Mouse (Mus musculus) left cerebral cortex, postnatal 14 days (tissue): Measurements from ENCODE around the gene Extl1. TPM values are rescaled to one million over a fixed set of nuclear protein-coding genes. Genes with fewer than 3 reads are reported as not detected.

ENCODE experiments used
- DNase-seq, 2 experiments: peaks; one replicate each; pipeline ENCODE4 v3.0.0; 2021 to 2022; ENCODE audit warnings: low spot score in 2 of 2, mixed read lengths in 1 of 2
- intact Hi-C: fragments of 180-260 bp; cut with DNase I; formaldehyde crosslinking; loops from one replicate; pipeline ENCODE4 v1.15.1; 2025
- total RNA-seq, 2 experiments: library from RNA; stranded (reverse); gene quantifications; 2 replicates each; pipeline ENCODE4 v1.2.3; 2021

Gene Extl1
- total RNA-seq, 2 experiments from 2014 or later, result 52.3 to 53.7 TPM

DNA sequence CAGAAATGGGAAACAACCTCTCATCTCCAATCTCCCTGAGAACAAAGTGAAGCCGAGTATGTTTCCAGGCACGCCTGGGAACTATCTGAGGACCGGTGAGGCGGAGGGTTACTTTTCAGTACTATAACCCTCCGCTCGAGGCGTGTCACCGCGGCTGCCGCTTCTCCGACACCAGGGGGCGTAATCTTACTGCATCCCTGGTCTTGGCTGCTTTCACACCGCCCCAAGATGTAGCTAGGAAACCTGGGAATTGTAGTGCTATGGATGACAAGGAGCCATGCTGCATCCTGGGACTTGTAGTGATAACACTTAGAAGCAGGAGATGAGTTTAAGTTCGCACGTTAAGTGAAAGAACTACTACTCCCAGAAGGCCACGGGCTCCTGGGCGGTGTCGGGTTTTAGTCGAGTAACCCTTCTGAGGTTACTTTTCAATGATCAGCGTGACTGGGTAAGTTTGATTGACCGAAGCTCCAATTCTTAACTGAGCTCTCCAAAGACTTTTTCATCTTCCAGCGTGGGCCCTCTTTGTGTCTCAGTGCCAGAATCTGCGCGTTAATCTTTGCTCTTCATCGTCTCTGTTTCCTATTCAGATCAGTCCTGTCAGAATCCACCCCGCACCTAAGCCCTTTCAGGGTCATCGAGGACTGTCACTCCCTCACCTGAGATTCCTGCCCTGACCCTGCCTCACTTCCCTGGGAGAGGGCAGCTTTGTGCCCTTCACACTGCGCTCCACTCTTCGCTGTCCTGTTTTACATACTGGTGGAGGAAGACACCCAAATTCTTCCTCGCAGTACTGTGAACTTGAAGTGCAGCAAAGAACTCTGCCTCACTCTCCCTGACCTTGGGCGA, 12.6 kb upstream of the Extl1 start, which contains the start of gene Pafah2:
Gene Pafah2 (plus strand): TSS at position 344 of the 849 bp plus-strand sequence.
- DNase-seq, result peak; percentile 96 to 99
- intact Hi-C loops, result loop anchor here (1.0 to 5.0 kb wide), 3 partner anchors 51 to 82 kb away; partner anchors contain the start of gene Stmn1

DNA sequence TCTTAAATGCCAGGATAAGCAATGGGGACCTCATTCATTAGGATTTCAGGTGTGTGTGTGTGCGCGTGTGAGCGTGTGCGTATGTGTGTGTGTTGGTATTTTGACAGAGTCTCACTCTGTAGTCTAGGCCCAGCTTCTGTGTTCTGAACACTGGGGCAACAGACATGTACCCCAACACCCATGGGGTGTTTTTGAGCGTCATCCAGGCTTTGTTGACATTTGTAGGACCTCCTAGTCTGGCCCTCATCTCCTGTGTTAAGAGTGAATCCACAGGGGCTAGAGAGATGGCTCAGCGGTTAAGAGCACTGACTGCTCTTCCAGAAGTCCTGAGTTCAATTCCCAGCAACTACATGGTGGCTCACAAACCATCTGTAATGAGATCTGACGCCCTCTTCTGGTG, 11.5 kb upstream of the Extl1 start:
- intact Hi-C loops, result loop anchor here (1.0 to 5.0 kb wide), 2 partner anchors 52 to 83 kb away; no protein-coding TSS in a partner anchor
- no peak for DNase-seq

DNA sequence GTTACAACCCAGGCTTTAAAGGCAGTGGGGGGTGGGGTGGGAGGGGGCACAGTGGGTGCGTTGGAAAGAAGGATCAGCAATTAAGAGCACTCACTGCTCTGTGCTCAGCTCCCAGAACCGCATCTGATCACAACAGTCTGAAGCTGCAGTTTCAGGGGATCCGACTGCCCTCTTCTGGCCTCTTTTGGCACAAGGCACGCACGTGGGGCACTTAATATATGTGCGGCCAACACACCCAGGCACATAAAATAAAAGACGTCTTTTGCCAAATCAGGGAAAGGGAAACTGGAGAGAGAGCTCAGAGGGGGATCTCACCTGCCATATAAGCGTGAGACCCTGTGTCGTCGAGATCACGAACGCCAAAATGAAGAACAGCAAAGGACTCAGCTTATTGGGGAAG, 9.4 kb upstream of the Extl1 start:
- DNase-seq, result peak in 1 of 2 experiments; percentile 57
- intact Hi-C loops, result no loop called here

DNA sequence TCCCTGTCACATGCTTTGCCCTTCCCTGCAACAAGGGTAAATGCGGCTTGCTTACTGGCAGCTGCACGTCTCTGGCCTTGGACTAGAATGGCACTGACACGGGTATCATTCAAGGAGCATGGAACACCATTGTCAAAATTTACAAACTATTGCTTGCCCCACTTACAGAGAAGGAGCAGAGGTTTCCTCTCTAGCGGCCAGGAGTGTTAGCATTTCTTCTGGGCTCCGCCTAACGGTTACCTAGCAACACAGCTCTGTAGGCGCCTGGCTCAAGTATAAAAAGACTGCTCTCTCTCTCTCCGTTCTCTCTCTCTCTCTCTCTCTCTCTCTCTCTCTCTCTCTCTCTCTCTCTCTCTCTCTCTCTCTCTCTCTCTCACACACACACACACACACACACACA, 8.9 kb upstream of the Extl1 start:
- peak in 1 of 2 experiments; percentile 75 for DNase-seq
- intact Hi-C loops, result no loop called here

DNA sequence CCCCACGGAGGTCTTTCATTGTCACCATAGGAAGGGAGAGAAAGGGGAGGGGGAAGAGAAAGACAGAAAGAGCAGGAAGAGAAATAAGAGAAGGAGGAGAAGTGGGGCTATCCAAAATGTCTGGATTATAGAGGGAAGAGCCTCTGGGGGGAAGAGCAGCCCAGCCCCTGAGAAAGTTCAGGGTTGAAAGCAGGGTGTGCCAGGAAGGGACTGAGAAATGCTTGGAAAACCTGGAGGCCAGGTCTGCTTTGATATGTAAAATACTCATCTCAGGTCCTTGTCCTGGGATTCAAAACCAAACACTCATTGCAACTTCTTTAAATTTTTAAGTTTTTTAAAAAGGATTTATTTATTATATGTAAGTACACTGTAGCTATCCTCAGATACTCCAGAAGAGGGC, 8.0 kb upstream of the Extl1 start:
- DNase-seq, result no peak
- intact Hi-C loops, result no loop called here

DNA sequence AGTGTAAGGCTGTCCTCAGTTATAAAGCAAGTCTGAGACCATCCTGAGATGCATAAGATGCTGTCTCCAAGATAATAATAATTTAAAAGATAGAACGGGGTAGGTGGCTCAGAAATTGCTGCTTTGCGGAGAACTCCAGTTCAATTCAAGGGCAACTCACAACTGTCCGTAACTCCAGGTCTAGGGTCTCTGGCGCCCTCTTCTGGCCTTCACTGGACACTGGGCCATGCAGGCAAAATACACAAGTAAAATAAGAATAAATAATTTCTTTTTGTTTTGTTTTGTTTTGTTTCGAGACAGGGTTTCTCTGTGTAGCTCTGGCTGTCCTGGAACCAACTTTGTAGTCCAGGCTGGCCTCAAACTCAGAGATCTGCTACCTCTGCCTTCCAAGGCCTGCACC, 4.7 kb upstream of the Extl1 start:
- DNase-seq, result peak; percentile 64 to 66
- intact Hi-C loops, result no loop called here

DNA sequence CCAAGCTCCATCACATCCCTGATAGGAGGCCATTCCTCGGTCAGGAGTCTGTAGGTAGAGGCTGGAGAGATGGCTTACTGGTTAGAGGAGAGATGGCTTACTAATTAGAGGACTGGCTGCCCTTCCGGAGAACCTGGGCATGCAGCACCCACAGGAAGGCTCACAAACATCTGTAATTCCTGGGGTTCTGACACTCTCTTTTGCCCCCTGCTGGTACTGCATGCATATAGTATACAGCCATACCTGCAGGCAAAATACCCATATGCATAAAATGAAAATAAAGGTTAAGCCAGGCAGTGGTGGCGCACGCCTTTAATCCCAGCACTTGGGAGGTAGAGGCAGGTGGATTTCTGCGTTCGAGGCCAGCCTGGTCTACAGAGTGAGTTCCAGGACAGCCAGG, 3.6 kb upstream of the Extl1 start:
- intact Hi-C loops, result no loop called here

DNA sequence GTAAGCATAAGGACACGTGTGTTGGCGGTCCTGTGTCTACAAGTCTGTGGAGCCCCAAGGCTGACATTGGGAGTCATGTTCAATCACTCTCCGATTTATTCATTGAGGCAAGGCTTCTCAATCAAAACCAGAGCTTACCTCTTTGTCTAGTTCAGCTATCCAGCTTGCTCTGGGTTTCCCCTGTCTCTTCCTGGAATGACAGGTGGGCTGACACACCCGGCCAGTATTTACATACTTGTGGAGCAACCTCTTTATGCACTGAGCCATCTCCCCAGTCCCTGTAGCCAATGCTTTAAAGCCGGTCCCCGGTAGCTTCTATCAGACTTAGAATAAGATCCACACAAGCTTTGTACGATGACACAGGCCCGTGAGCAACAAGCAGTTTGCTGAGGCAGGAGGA, 4.1 kb downstream of the Extl1 start:
- DNase-seq, result no peak
- intact Hi-C loops, result no loop called here

More for the DNA sequence above, 3.6 kb upstream of the Extl1 start:
- DNase-seq, result no peak

DNA sequence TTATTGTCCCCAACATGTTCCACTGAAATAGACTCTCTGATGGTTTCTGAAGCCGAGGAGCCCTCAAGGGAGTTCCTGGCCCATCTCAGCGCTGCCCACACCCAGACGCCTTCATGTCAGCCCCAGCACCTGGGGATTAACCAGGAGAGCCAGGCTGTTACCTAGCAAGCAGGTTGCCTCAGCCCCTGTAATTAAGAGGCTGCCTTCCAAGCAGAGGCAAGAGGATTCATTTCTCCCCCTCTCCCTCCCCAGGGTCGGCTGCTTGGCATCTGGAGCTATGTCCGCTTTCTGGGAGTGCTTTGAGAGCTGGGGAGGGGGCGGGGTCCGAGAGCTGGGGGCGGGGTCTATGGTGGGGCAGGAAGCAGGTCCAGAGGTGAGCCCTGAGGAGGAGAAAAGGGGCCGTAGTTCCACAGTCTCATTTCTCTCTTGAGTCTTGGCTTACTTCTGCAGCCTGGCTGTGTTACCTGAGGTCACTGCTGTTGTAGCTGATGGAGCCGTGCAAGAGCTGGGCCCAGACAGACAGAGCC, 5.5 kb downstream of the Extl1 start:
- intact Hi-C loops, result no loop called here

DNA sequence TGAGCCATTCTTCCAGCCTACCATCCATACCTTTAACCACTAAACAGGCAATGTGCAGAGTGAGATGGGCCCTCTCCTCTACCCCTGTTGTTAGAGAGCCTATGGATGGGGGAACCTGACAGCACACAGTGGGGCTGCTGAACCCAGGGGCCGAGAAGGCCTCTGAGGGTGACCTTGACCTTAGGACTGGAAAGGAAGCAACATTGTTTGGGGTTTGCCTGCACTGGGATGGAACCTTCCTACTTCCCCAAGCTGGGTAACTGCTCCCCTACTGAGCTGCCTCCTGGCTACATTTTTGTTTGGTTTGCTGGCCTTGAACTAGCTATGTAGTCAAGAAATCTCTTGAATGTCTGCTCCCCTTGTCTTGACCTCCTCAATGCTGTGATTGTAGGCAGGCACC, 9.3 kb downstream of the Extl1 start:
- intact Hi-C loops, result no loop called here

More for the DNA sequence above, 5.5 kb downstream of the Extl1 start:
- no peak for DNase-seq

DNA sequence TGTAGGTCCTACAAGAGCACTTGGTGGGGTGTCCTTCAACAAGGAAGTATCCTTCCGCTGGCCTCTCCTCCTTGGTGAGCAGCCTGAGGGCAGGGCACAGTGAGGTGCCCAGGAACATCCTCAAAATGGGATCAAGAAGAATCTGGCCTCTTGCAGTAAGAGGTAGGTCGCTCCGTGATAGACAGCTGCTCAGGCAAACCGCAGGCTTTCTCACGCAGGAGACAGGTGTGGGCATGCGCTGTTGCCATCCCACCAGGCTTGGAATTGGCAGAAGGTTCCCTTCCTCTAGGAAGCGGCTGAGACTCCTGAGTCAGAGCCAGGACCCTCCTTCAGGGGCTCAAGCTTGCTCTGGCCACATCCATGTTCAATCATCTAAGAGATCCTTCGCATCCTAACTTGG, 10.4 kb downstream of the Extl1 start:
- intact Hi-C loops, result no loop called here
- DNase-seq, result no peak

More for the DNA sequence above, 9.3 kb downstream of the Extl1 start:
- DNase-seq, result no peak

DNA sequence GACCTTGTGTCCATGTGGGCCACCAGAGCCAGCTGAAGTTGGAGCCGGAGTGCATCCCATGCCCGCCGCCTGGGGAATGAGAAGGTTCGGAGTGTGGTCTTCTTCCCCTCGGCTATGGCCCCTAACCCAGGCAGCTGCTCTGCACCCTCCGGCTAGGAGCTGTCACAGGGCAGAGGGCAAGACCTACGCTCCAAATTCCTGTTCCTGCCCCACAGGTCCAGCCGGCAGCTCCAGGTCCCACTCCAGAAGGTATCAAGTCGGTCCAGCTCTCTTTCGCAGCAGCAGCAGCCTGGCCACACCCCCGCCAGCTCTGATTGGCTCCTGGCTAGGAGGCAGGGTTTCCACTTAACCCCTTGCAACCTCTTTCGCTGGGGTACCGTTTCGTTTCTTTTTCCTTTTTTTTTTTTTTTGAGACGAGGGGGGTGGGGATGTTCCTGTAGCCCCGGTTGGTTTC, 11.3 kb downstream of the Extl1 start:
- peak; percentile 85 to 89 for DNase-seq
- intact Hi-C loops, result no loop called here

DNA sequence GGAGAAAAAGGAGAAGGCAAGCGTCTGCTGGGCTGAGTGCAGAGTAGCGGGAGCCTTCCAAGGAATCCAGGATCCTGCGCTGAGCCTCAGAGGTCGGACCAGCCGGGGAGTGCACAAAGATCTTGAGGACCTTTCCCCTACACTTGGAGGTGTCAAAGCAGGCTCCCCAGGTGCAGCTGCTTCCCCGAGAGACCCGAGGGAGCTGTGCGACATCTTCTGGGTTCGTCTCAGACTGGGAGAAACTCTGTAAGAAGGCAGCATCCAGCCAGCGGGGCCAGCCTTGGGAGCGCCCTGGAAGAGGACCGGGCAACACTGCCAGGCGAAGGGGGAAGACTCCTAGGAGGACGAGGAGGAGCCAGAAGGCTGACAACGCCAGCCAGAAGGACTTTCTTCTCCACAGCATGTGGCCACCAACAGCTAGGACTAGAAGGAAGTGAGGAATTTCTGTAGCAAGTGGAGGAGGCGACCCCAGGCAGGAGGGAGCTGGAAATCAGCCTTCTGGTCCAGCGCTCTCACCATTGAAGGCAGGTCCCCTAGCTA, 12.3 kb downstream of the Extl1 start:
- intact Hi-C loops, result no loop called here
- no peak for DNase-seq

DNA sequence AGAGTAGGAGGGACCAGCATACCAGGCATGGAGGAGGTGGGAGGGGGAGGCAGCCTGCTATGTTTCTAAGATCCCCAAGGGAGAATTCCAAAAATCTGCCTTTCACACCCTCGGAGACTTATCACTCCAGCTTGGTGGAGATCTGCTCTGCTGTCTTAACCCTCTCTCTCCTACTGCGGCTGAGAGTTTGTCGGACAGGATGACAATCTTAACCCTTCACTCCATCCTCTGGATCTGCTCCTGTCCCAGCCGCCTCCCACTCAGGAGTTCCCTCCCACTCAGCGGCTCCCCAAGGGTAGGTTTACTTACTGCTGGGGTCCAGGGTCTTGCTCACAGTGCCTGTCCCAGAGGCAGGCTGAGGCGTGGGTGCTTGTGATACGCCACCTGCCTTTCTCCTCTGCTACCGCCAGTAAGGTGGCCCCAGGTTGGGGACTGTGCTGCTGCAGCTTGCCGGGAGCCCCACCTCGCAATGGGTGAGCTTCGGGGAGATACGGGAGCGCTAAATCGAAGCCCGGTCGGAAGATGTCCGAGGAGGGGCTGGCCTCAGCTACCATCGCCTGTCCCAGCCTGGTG, 12.9 kb downstream of the Extl1 start:
- peak; percentile 74 to 84 for DNase-seq
- intact Hi-C loops, result no loop called here

DNA sequence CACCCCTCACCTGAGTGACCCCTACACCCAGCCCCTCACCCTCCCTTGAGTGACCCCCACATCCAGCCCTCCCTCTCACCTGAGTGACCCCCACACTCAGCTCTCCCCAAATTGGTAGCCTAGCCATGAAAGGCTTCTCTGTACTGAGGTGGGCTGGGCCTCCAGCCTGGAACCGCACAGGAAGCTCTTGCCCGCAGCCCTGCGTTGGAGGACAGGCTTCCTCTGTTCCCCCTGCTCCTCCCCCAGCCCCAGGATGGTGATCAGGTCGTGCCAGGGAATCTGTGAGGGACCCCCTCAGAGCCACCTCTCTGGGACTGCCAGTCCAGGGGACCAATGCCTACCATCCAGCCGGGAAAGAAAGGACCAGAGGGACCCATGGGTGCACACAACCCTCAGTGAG, 18.4 kb downstream of the Extl1 start:
- no peak for DNase-seq
- intact Hi-C loops, result no loop called here

DNA sequence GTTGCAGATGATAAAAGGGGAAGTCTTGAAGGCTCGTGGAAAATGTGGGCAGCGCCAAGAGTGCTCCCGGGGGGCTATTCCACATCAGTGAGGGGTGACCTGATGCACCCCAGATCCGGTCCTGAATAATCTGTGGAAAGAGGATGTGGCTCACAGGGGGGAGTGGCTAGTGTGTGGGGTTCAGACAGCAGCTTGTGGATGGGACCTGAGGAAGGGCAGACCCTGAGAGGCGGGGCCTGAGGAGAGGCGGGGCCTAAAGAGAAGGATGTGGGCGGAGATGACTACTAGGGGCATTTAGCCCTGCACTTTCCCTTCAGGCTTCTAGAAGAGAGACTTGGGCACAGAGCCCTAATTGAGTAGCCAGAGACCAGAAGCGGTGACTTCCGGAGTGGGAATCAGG, 21.1 kb downstream of the Extl1 start:
- no peak for DNase-seq
- intact Hi-C loops, result no loop called here

DNA sequence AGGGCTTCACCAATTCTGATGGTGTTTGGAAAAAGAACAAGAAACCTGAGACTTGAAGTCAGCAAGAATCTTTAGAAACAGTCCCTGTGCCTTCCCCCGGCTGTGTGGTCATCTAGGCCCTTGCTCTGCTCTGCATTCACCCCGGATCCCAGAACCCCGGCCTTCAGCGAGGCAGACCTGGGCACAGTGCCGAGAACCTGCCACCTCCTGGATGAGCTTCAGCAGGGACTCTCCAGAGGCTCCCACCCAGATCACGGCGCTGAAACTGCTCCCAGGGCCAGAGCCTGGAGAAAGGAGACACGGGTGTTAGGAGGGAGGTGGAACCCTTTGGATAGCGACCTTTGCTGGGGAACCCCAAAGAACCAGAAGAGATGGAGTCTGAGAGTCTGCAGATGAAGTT, 21.5 kb downstream of the Extl1 start:
- no peak for DNase-seq

DNA sequence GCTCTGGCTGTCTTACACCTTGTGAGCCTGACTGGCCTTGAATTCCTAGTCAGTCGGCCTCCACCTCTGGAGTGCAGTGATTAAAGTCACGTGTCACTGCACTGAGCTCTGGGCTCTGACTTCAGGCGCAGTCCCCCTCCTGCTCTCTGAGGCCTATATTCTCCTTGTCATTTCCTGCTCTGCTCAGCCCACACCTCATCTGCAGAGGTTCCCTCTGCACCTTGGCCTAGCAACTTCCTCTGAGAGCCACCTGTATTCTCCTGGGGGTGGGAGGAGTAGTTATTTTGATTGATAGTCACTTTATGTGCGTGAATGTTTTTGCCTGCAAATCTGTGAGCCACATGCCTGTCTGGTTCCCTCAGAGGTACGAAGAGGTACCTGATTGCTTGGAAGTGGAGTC, 22.4 kb downstream of the Extl1 start:
- intact Hi-C loops, result no loop called here
- DNase-seq, result no peak

More for the DNA sequence above, 21.5 kb downstream of the Extl1 start:
- intact Hi-C loops, result no loop called here

DNA sequence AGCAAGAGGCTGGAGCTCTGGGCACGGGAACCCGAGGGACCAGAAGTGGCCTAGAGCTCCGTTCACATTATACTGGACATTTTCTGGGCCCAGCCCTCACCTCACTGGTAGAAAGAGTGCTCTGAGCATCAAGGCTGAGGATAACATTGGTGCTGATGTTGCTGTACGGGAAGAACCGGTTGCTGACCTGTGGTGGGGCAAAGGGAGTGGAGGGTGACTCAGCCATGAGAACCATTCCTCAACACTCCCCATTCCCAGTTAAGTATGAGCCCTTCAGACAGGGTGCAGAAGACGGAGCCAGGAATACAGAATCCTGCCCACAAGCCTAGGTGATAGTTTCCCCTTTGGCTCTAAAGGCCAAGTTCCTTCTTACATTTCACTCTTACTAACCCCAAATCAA, 24.0 kb downstream of the Extl1 start:
- no peak for DNase-seq
- intact Hi-C loops, result loop anchor here (5.0 kb wide), 2 partner anchors 72 to 107 kb away; partner anchors contain the start of genes Grrp1 and Pdik1l

DNA sequence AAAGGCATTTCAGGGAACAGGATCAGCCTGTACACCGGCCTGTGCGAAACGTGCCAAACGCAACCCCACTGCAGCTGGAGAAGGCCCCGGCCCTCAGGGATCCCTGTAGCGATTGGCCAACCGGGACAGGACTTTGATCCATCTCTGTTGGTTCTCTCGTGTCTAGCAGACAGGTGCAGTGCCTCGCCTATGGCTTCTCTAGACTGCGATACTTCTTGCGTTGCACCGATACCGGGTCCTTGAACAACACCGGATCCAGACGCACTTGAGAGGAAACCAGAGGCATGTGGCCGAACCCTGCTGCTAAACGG, 26.2 kb downstream of the Extl1 start:
- no peak for DNase-seq
- intact Hi-C loops, result loop anchor here (5.0 kb wide), 2 partner anchors 70 to 105 kb away; partner anchors contain the start of genes Grrp1 and Pdik1l
